Mouse (Mus musculus): Measurements from ENCODE around the gene Kit.

DNA sequence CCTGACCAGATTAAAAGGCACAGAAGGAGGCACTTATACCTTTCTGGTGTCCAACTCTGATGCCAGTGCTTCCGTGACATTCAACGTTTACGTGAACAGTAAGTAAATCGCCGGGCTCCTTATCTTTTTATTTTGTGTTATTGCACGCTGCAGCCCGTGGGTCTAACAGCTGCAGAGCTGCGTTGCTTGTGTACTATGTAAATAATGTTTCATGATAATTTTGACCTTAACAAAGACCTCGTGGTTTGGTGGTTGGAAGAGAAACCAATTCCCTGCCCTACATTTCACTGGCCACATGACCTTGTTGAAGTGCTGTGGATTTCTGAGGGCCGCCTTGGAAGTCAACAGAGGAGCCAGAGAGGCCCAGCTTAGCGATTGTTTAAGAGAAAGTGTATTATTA lies 48.3 kb downstream of the Kit start:
- no peak for TF ChIP-seq TCF12 (IDR thresholded peaks at IDR 0.05; ENCODE audit: insufficient read depth, poor library complexity, severe bottlenecking)
- TF ChIP-seq POLR2A (IDR thresholded peaks at IDR 0.05; ENCODE audit: insufficient read length, low read depth) = no peak
- no peak for TF ChIP-seq CEBPB (IDR thresholded peaks at IDR 0.05; ENCODE audit: insufficient read depth, poor library complexity, severe bottlenecking)
- no peak for TF ChIP-seq E2F4 (IDR thresholded peaks at IDR 0.05; ENCODE audit: insufficient read depth)
- TF ChIP-seq USF1 (IDR thresholded peaks at IDR 0.05; ENCODE audit: low read depth) = no peak
- TF ChIP-seq MYOD1 (IDR thresholded peaks at IDR 0.05; ENCODE audit: control insufficient read depth in 1 of 3, insufficient read length in 2 of 3, low read depth in 2 of 3) = no peak
- no peak for TF ChIP-seq POLR2AphosphoS2 (IDR thresholded peaks at IDR 0.05; ENCODE audit: insufficient read length, low read depth)
- no peak for TF ChIP-seq MYOG (IDR thresholded peaks at IDR 0.05; ENCODE audit: control insufficient read depth in 1 of 3, insufficient read depth in 1 of 3, insufficient read length in 2 of 3, low read depth in 2 of 3)

All from myocyte (in vitro differentiated cells).